Mouse (Mus musculus) E14TG2a.4 (cell line): ENCODE measurements around the gene Rbms3.

Source experiments
- H3K27me3 ChIP-seq: 2 replicates; pipeline ENCODE4 v1.6.1; 2014; ENCODE audit warnings: low read length, control low read depth; ENCODE audit not compliant: insufficient read depth
- H3K36me3 ChIP-seq: 2 replicates; pipeline ENCODE4 v1.6.1; 2014; ENCODE audit warnings: low read length, control low read depth; ENCODE audit not compliant: insufficient read depth
- H3K4me1 ChIP-seq: replicated peaks from 2 replicates; pipeline ENCODE4 v1.6.1; 2014; ENCODE audit warnings: low read depth, low read length, control low read depth
- H3K4me3 ChIP-seq: replicated peaks from 2 replicates; pipeline ENCODE4 v1.5.1; 2014; ENCODE audit warnings: mild to moderate bottlenecking, low read length
- H3K9me3 ChIP-seq: 2 replicates; pipeline ENCODE4 v1.6.1; 2014; ENCODE audit warnings: low read length, control low read depth
- CTCF ChIP-seq: conservative IDR thresholded peaks from 2 replicates; pipeline ENCODE4 v1.5.1; 2014; ENCODE audit warnings: low read length
- NANOG ChIP-seq: IDR thresholded peaks from 2 replicates; pipeline ENCODE4 v1.6.1; 2014; ENCODE audit warnings: borderline replicate concordance, low read length, mixed read lengths
- POU5F1 ChIP-seq: IDR thresholded peaks from 2 replicates; pipeline ENCODE4 v1.6.1; 2014; ENCODE audit warnings: low read length, borderline replicate concordance

Gene Rbms3

GRCm38 (mm10) chr9:117188406-117188805 is 441.3 kb downstream of the Rbms3 start:
- H3K4me3 ChIP-seq, result no peak overlapping the region
- no peaks in the 10 kb centered on the region for H3K9me3 ChIP-seq
- H3K4me1 ChIP-seq, result no peaks in the 10 kb centered on the region
- H3K27me3 ChIP-seq, result no peaks in the 10 kb centered on the region
- no peaks in the 10 kb centered on the region for H3K36me3 ChIP-seq
- TF ChIP-seq NANOG (no peak), CTCF (no peak), POU5F1 (no peak)

- no peak overlapping the region for H3K4me3 ChIP-seq
- H3K27me3 ChIP-seq, result no peaks in the 10 kb centered on the region
- H3K9me3 ChIP-seq, result no peaks in the 10 kb centered on the region
- H3K4me1 ChIP-seq, result no peaks in the 10 kb centered on the region
- TF ChIP-seq NANOG (no peak), POU5F1 (no peak), CTCF (no peak)
- H3K36me3 ChIP-seq, result no peaks in the 10 kb centered on the region
Observed at GRCm38 (mm10) chr9:117187116-117188034, 442.3 kb downstream of the Rbms3 start.

GRCm38 (mm10) chr9:117180658-117181057 is 449.1 kb downstream of the Rbms3 start:
- no peaks in the 10 kb centered on the region for H3K36me3 ChIP-seq
- H3K4me3 ChIP-seq, result no peak overlapping the region
- no peaks in the 10 kb centered on the region for H3K27me3 ChIP-seq
- H3K4me1 ChIP-seq, result no peaks in the 10 kb centered on the region
- H3K9me3 ChIP-seq, result no peaks in the 10 kb centered on the region
- no peak for TF ChIP-seq CTCF
- no peak for TF ChIP-seq NANOG
- no peak for TF ChIP-seq POU5F1

- no peaks in the 10 kb centered on the region for H3K27me3 ChIP-seq
- TF ChIP-seq POU5F1 (no peak), CTCF (no peak), NANOG (no peak)
- no peaks in the 10 kb centered on the region for H3K9me3 ChIP-seq
- H3K4me3 ChIP-seq, result no peak overlapping the region
- no peaks in the 10 kb centered on the region for H3K4me1 ChIP-seq
- no peaks in the 10 kb centered on the region for H3K36me3 ChIP-seq
Observed at GRCm38 (mm10) chr9:117178366-117178765, 451.3 kb downstream of the Rbms3 start.

- no peaks in the 10 kb centered on the region for H3K36me3 ChIP-seq
- H3K4me1 ChIP-seq, result peaks cover 1% of the 10 kb centered on the region; the same call in 1 of the 2 replicates
- H3K9me3 ChIP-seq, result peaks cover 14% of the 10 kb centered on the region; the same call in 1 of the 2 replicates
- H3K27me3 ChIP-seq, result no peaks in the 10 kb centered on the region
- TF ChIP-seq POU5F1, result no peak
- no peak for TF ChIP-seq CTCF
- TF ChIP-seq NANOG, result no peak
- no peak overlapping the region for H3K4me3 ChIP-seq
Observed at GRCm38 (mm10) chr9:117172526-117172925, 457.2 kb downstream of the Rbms3 start.

- H3K9me3 ChIP-seq, result peaks cover 14% of the 10 kb centered on the region; the same call in 1 of the 2 replicates
- H3K4me3 ChIP-seq, result no peak overlapping the region
- TF ChIP-seq NANOG (no peak), POU5F1 (no peak), CTCF (no peak)
- peaks cover 17% of the 10 kb centered on the region for H3K4me1 ChIP-seq
- H3K36me3 ChIP-seq, result no peaks in the 10 kb centered on the region
- H3K27me3 ChIP-seq, result peaks cover 3% of the 10 kb centered on the region; the same call in 1 of the 2 replicates
Observed at GRCm38 (mm10) chr9:117169196-117169595, 460.5 kb downstream of the Rbms3 start.

GRCm38 (mm10) chr9:117163143-117163542 is 466.6 kb downstream of the Rbms3 start:
- Histone ChIP-seq H3K27me3 (peaks cover 3% of the 10 kb centered on the region; the same call in 1 of the 2 replicates), H3K36me3 (no peaks in the 10 kb centered on the region), H3K4me1 (peaks cover 33% of the 10 kb centered on the region), H3K4me3 (no peak overlapping the region; the same call in 1 of the 2 replicates), H3K9me3 (peaks cover 4% of the 10 kb centered on the region; the same call in 1 of the 2 replicates)
- peak; percentile 68; the same call in 1 of the 2 replicates for TF ChIP-seq NANOG
- TF ChIP-seq POU5F1, result no peak
- TF ChIP-seq CTCF, result no peak

GRCm38 (mm10) chr9:117161150-117161549 is 468.6 kb downstream of the Rbms3 start:
- Histone ChIP-seq H3K9me3 (no peaks in the 10 kb centered on the region; the same call in 1 of the 2 replicates), H3K4me1 (peaks cover 20% of the 10 kb centered on the region), H3K27me3 (peaks cover 1% of the 10 kb centered on the region; the same call in 1 of the 2 replicates), H3K4me3 (no peak overlapping the region), H3K36me3 (no peaks in the 10 kb centered on the region)
- TF ChIP-seq NANOG (no peak), CTCF (no peak), POU5F1 (no peak)
